Mouse (Mus musculus): ENCODE measurements at regions not wholly inside any gene's neighbourhood (a gene's known extent, or its start where the extent isn't known, plus 50 kb on each side); places are given as distances from the start of the nearest gene placed in this dataset.
A peak's percentile ranks its signal among the peaks of the same experiment; 100 is the strongest.
"Not testable (repeated sequence)": the region's sequence is repeated elsewhere in the genome, so short reads cannot be mapped to it uniquely, and the experiment has no call there.

DNA sequence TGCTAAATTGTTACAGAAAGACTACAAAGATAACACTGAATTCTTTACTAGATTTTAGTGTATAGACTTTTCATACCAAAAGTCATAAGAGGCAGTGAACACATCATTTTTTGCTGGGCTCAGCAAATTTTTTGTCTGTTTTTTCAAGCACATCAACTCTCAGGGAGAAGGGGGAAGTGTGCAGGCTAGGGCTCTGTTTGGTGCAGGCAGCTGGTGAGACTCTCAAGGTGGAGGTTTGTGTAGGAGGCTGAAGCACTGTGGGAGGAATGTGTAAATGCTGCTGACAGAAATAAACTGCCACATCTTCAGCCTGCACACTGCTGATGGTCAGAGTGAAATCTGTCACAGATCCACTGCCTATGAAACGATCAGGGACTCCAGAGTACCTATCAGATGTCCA, 551.9 kb downstream of the Rpia start:
- H3K9me3 ChIP-seq (replicated peaks; ENCODE audit: low read length); H3K79me2 ChIP-seq (replicated peaks; ENCODE audit: control insufficient read depth, extremely low read depth, insufficient read depth, poor library complexity, severe bottlenecking); H3K27me3 ChIP-seq (replicated peaks); H3K36me3 ChIP-seq (replicated peaks in 1 of 2; ENCODE audit: control insufficient read depth in 1 of 2, insufficient read depth in 1 of 2, low read length in 1 of 2); in situ Hi-C loops (cut with MboI; ENCODE audit: low pct_ligation_motif_present, low pct_unique_long_range_greater_than_20kb, low sequenced_read_pairs); H3K4me1 ChIP-seq (ENCODE audit: control insufficient read depth in 1 of 2, insufficient read depth in 2 of 2); H3K27ac ChIP-seq (ENCODE audit: insufficient read depth, low read depth); DNase-seq (ENCODE audit: extremely low read depth); H3K4me2 ChIP-seq (ENCODE audit: insufficient read depth, low read depth, poor library complexity, severe bottlenecking); dilution Hi-C loops (cut with MboI; ENCODE audit: extremely low pct_ligation_motif_present, extremely low pct_unique_long_range_greater_than_20kb, low sequenced_read_pairs); H3K4me3 ChIP-seq (replicated peaks in 1 of 3; ENCODE audit: low read depth in 2 of 3, low read length in 2 of 3, poor library complexity in 1 of 3); H3K9ac ChIP-seq (ENCODE audit: insufficient read depth, low read depth): not testable (repeated sequence)
- 0 out of 2 replicates have a peak, but pooled peaks have one; percentile 13 for TF ChIP-seq MAFK (IDR thresholded peaks at IDR 0.05; ENCODE audit: insufficient replicate concordance, low read length)

DNA sequence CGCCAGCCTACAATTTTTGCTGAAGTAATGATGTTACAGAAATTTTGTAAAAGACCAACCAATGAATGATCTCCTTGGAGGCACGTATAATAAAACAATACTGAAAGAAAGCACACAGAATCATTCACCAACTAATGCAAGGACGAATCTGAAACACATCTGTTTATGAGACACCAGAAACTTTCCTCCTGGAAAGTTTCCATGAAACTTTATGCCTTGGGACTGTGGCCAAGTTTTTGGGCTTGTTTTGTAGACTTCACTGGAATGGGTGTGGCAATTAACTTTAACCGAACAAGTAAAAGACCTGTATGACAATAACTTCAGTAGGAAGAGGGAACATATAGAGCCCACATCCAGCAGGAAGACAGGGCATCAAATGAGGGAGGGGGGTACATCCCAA, 564.9 kb downstream of the Rpia start:
- H3K4me3 ChIP-seq (replicated peaks in 1 of 3; ENCODE audit: low read depth in 2 of 3, low read length in 2 of 3, poor library complexity in 1 of 3), result no peak overlapping the region
- DNase-seq (ENCODE audit: extremely low read depth), result no peak
- no peak overlapping the region for H3K9ac ChIP-seq (ENCODE audit: insufficient read depth, low read depth)
- no peaks in the 10 kb centered on the region for H3K9me3 ChIP-seq (replicated peaks; ENCODE audit: low read length)
- no peak overlapping the region for H3K4me2 ChIP-seq (ENCODE audit: insufficient read depth, low read depth, poor library complexity, severe bottlenecking)
- H3K27me3 ChIP-seq (replicated peaks), result no peaks in the 10 kb centered on the region
- dilution Hi-C loops (cut with MboI; ENCODE audit: extremely low pct_ligation_motif_present, extremely low pct_unique_long_range_greater_than_20kb, low sequenced_read_pairs), result no loop called here
- no peak overlapping the region for H3K27ac ChIP-seq (ENCODE audit: insufficient read depth, low read depth)
- no peaks in the 10 kb centered on the region for H3K79me2 ChIP-seq (replicated peaks; ENCODE audit: control insufficient read depth, extremely low read depth, insufficient read depth, poor library complexity, severe bottlenecking)
- in situ Hi-C loops (cut with MboI; ENCODE audit: low pct_ligation_motif_present, low pct_unique_long_range_greater_than_20kb, low sequenced_read_pairs), result no loop called here
- no peaks in the 10 kb centered on the region for H3K36me3 ChIP-seq (replicated peaks in 1 of 2; ENCODE audit: control insufficient read depth in 1 of 2, insufficient read depth in 1 of 2, low read length in 1 of 2)
- TF ChIP-seq ZNF384 (IDR thresholded peaks at IDR 0.05; ENCODE audit: low read depth, low read length) (no peak), ETS1 (conservative IDR thresholded peaks at IDR 0.05; ENCODE audit: low read depth, low read length) (no peak), TBP (conservative IDR thresholded peaks at IDR 0.05; ENCODE audit: low read depth, low read length) (no peak), EP300 (IDR thresholded peaks at IDR 0.05; ENCODE audit: low read length) (no peak), KAT2A (IDR thresholded peaks at IDR 0.05; ENCODE audit: insufficient replicate concordance, low read length) (no peak), USF2 (conservative IDR thresholded peaks at IDR 0.05; ENCODE audit: low read depth, low read length) (no peak), MAX (IDR thresholded peaks at IDR 0.05; ENCODE audit: low read length) (no peak), ZC3H11A (IDR thresholded peaks at IDR 0.05; ENCODE audit: low read depth, low read length) (no peak), NELFE (IDR thresholded peaks at IDR 0.05; ENCODE audit: low read depth, low read length) (no peak), ZKSCAN1 (IDR thresholded peaks at IDR 0.05; ENCODE audit: borderline replicate concordance, low read depth, low read length) (no peak), POLR2A (IDR thresholded peaks at IDR 0.05; ENCODE audit: low read depth, low read length) (no peak), CHD1 (IDR thresholded peaks at IDR 0.05; ENCODE audit: low read depth, low read length) (no peak), MAZ (IDR thresholded peaks at IDR 0.05; ENCODE audit: low read depth, low read length) (no peak), CHD2 (IDR thresholded peaks at IDR 0.05; ENCODE audit: low read length) (no peak), RCOR1 (conservative IDR thresholded peaks at IDR 0.05; ENCODE audit: low read depth, low read length) (no peak), GABPA (IDR thresholded peaks at IDR 0.05; ENCODE audit: insufficient replicate concordance, low read depth, low read length) (no peak), TCF12 (IDR thresholded peaks at IDR 0.05; ENCODE audit: low read depth, low read length) (no peak), PAX5 (IDR thresholded peaks at IDR 0.05; ENCODE audit: low read length) (no peak)
- H3K4me1 ChIP-seq (ENCODE audit: control insufficient read depth in 1 of 2, insufficient read depth in 2 of 2), result peaks cover 0 to 10% of the 10 kb centered on the region in 2 experiments; a peak in 2 of 4 replicates

DNA sequence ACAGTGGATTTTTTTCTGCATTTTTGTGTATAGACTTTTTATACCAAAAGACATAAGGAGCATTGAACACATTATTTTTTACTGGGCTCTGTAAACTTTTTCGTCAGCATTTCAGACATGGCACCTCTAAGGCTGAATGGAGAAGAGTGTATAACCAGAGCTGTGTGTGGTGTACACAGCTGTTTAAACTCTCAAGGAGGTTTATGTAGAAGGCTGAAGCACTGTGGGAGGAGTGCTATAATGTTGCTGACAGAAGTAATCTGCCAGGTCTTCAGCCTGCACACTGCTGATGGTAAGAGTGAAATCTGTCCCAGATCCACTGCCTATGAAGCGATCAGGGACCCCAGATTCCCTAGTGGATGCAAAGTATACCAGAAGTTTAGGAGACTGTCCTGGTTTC, 575.4 kb downstream of the Rpia start:
- dilution Hi-C loops (cut with MboI; ENCODE audit: extremely low pct_ligation_motif_present, extremely low pct_unique_long_range_greater_than_20kb, low sequenced_read_pairs); H3K4me1 ChIP-seq (ENCODE audit: control insufficient read depth in 1 of 2, insufficient read depth in 2 of 2); H3K27ac ChIP-seq (ENCODE audit: insufficient read depth, low read depth); H3K9ac ChIP-seq (ENCODE audit: insufficient read depth, low read depth); H3K36me3 ChIP-seq (replicated peaks in 1 of 2; ENCODE audit: control insufficient read depth in 1 of 2, insufficient read depth in 1 of 2, low read length in 1 of 2); DNase-seq (ENCODE audit: extremely low read depth); H3K79me2 ChIP-seq (replicated peaks; ENCODE audit: control insufficient read depth, extremely low read depth, insufficient read depth, poor library complexity, severe bottlenecking); H3K9me3 ChIP-seq (replicated peaks; ENCODE audit: low read length); H3K4me2 ChIP-seq (ENCODE audit: insufficient read depth, low read depth, poor library complexity, severe bottlenecking); H3K4me3 ChIP-seq (replicated peaks in 1 of 3; ENCODE audit: low read depth in 2 of 3, low read length in 2 of 3, poor library complexity in 1 of 3); H3K27me3 ChIP-seq (replicated peaks); in situ Hi-C loops (cut with MboI; ENCODE audit: low pct_ligation_motif_present, low pct_unique_long_range_greater_than_20kb, low sequenced_read_pairs): not testable (repeated sequence)

DNA sequence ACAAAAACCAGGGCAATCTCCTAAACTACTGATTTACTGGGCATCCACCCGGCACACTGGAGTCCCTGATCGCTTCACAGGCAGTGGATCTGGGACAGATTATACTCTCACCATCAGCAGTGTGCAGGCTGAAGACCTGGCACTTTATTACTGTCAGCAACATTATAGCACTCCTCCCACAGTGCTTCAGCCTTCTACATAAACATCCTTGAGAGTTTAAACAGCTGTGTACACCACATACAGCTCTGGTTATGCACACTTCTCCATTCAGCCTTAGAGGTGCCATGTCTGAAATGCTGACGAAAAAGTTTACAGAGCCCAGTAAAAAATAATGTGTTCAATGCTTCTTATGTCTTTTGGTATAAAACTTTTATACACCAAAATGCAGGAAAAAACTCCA, 576.3 kb downstream of the Rpia start:
- dilution Hi-C loops (cut with MboI; ENCODE audit: extremely low pct_ligation_motif_present, extremely low pct_unique_long_range_greater_than_20kb, low sequenced_read_pairs); H3K9ac ChIP-seq (ENCODE audit: insufficient read depth, low read depth); H3K4me3 ChIP-seq (replicated peaks in 1 of 3; ENCODE audit: low read depth in 2 of 3, low read length in 2 of 3, poor library complexity in 1 of 3); H3K27ac ChIP-seq (ENCODE audit: insufficient read depth, low read depth); H3K4me2 ChIP-seq (ENCODE audit: insufficient read depth, low read depth, poor library complexity, severe bottlenecking); H3K36me3 ChIP-seq (replicated peaks in 1 of 2; ENCODE audit: control insufficient read depth in 1 of 2, insufficient read depth in 1 of 2, low read length in 1 of 2); H3K79me2 ChIP-seq (replicated peaks; ENCODE audit: control insufficient read depth, extremely low read depth, insufficient read depth, poor library complexity, severe bottlenecking); DNase-seq (ENCODE audit: extremely low read depth); H3K9me3 ChIP-seq (replicated peaks; ENCODE audit: low read length); H3K27me3 ChIP-seq (replicated peaks); in situ Hi-C loops (cut with MboI; ENCODE audit: low pct_ligation_motif_present, low pct_unique_long_range_greater_than_20kb, low sequenced_read_pairs); H3K4me1 ChIP-seq (ENCODE audit: control insufficient read depth in 1 of 2, insufficient read depth in 2 of 2): not testable (repeated sequence)
